Mouse (Mus musculus): ENCODE data around the gene Pim1. TPM values are rescaled to one million over a fixed set of nuclear protein-coding genes. Genes with fewer than 3 reads are reported as not detected.
"Not testable (repeated sequence)": the region's sequence is repeated elsewhere in the genome, so short reads cannot be mapped to it uniquely, and the experiment has no call there.

The Pim1 gene
- polyA plus RNA-seq, 1 experiment from 2014 or later: 48.6 TPM

DNA sequence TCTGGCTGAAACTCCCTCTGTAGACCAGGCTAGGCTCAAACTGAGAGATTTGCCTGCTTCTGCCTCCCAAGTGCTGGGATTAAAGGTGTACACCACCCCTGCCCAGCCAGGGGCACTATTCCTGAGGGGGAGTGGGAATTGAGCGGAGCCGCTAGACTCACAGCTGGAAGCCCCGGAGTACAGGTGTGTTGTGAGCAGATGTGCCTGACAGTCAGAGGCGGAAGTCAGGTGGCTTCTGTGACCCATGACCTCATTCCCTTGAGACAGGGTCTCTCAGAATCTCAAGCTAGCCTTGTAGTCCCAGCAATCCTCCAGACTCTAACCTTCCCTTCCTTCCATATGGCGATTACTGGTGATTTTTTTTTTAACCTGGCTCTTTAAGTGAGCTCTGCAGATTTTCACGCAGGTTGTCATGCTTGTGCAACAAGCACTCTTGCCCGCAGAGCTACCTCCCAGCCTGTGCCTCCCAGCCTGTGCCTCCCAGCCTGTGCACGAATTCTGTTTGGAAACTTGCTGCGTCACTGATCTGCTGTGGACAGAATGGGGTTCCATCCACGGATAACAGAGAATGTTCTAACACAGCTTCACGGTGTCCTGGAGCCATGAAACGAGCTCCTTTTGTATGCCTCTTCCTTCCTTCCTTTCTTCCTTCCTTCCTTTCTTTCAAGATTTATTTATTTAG lies 18.5 kb downstream of the Pim1 start:
- Histone ChIP-seq H3K27ac (no peak overlapping the region), H3K79me2 (ENCODE audit: inconsistent target) (no peaks in the 10 kb centered on the region), H3K36me3 (ENCODE audit: inconsistent target) (no peaks in the 10 kb centered on the region), H3K4me3 (ENCODE audit: inconsistent target) (no peak overlapping the region)
- WGBS (ENCODE audit: missing documents): 62% methylated on average over 11 of the region's 12 CpGs

DNA sequence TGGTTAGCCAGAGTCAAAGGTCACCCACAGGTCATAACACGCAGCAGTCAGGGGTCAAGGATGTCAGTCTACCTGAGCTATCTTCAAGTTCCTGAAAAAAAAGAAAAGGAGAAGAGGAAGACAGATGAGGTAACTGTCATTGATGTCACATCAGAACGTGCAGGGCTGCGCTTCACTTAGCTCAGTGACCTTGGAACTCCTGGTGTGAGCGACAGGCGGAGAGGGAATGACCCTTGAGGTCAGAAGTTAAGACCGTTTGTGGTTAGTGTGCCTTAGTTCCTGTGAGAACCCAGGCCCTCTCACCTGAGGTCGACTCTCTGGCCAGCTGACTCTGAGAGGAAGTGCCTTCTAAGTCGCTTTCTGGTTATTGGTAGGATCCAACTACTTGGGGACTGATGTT lies 20.1 kb downstream of the Pim1 start:
- Histone ChIP-seq H3K79me2 (ENCODE audit: inconsistent target) (no peaks in the 10 kb centered on the region), H3K4me3 (ENCODE audit: inconsistent target) (no peak overlapping the region), H3K36me3 (ENCODE audit: inconsistent target) (no peaks in the 10 kb centered on the region), H3K27ac (no peak overlapping the region)
- 41% methylated on average over 8 of the region's 8 CpGs for WGBS (ENCODE audit: missing documents)

DNA sequence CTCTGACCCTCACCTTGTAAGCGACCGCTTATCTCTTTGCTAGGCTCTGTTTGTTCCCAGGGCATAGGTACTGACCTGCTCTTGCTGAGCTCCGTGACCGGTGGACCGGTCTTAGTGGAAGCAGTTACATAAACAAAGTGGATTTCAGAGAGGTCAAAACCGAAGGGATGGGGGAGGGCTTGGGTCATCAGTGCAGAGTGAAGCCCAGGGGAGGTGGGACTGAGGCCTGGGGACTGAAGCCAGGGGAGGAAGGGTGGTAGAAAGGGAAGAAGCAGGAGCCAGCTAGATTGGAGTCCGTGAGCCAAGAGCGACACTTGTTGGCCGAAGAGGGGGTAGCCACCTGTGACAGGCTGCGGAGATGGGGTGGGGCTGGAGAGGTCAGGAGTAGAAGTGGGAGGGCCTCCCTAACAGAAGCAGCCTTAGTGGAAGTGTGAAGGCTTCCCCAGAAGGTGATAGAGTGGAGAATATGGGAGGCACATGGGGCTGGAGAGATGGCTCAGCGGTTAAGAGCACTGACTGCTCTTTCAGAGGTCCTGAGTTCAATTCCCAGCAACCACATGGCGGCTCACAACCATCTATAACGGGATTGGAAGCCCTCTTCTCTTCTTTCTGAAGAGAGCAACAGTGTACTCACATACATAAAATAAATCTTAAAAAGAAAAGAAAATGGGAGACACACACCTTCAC lies 22.6 kb downstream of the Pim1 start:
- Histone ChIP-seq H3K27ac (no peak overlapping the region), H3K4me3 (ENCODE audit: inconsistent target) (no peak overlapping the region), H3K36me3 (ENCODE audit: inconsistent target) (no peaks in the 10 kb centered on the region), H3K79me2 (ENCODE audit: inconsistent target) (no peaks in the 10 kb centered on the region)
- 48% methylated on average over 13 of the region's 13 CpGs for WGBS (ENCODE audit: missing documents)

DNA sequence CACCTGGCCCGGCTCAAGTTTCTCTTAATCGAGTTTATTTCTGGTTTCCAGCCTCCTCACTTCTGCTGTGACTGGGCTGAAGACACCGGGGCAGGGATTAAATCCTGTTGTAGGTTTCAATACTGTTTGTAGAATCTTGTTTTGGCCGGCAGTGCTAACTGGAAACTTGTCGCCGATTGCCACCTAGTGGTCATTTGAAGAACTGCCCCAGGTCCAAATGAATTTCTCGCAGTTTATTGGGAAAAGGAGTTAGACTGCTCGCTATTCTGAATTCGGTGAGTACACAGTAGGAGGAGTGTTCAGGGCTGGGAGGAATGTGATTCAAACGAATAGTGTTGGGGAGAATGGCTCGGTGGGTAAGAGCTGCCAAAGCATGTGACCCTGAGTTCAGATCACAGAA lies 23.9 kb downstream of the Pim1 start:
- WGBS (ENCODE audit: missing documents): 6% methylated on average over 11 of the region's 11 CpGs
- no peak overlapping the region for H3K4me3 ChIP-seq (ENCODE audit: inconsistent target)
- no peaks in the 10 kb centered on the region for H3K79me2 ChIP-seq (ENCODE audit: inconsistent target)
- H3K36me3 ChIP-seq (ENCODE audit: inconsistent target): no peaks in the 10 kb centered on the region
- H3K27ac ChIP-seq: no peak overlapping the region

DNA sequence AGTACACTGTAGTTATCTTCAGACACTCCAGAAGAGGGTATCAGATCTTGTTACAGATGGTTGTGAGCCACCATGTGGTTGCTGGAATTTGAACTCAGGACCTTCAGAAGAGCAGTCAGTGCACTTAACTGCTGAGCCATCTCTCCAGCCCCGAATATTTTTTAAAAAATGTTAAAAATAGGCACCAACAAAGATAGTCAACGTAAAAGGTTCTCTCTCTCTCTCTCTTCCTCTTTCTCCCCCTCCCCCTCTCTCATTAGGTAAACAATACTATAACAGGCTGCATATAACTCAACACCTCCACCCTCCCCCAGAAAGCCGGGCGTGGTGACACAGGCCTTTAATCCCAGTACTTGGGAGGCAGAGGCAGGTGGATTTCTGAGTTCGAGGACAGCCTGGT lies 28.1 kb downstream of the Pim1 start:
- not testable (repeated sequence) for H3K79me2 ChIP-seq (ENCODE audit: inconsistent target); H3K4me3 ChIP-seq (ENCODE audit: inconsistent target); H3K27ac ChIP-seq; H3K36me3 ChIP-seq (ENCODE audit: inconsistent target)
- 68% methylated on average over 5 of the region's 5 CpGs for whole genome bisulfite sequencing (ENCODE audit: missing documents)

DNA sequence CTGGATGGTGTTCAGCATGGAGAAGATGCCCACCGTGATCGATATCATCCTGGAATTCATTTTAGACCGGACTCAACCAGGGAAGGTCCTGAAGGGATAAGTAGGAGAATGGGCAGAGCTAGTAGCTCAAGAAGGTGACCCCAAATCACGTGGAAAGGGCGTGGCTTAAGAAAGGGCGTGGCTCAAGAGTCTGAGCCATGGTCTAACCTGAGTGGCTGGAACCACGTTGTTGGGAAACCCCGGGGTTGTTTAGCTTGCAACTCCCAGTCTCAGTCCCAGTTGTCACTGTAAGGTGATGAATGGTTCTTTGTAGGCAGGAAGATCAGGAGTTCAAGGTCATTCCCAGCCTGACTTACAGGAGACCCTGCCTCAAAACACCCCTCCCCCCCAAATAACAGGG lies 29.2 kb downstream of the Pim1 start:
- H3K36me3 ChIP-seq (ENCODE audit: inconsistent target): no peaks in the 10 kb centered on the region
- 84% methylated on average over 8 of the region's 8 CpGs for WGBS (ENCODE audit: missing documents)

DNA sequence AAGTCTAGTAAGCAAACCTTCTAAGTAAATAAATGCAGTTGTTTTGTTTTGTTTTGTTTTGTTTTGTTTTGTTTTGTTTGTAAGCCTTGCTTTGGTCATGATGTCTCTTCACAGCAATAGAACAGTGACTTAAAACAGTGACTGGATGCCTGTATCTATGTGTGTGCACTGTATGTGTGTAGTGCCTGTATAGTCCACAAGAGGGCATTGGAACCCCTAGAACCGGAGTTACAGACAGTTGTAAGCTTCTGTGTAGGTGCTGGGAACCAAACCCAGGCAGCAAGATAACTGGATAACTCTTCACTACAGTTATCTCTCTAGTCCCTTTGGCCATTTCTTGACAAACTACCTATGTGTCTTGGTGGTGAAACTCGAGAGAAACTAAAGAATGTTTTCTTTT lies 35.1 kb downstream of the Pim1 start:
- no peaks in the 10 kb centered on the region for H3K36me3 ChIP-seq (ENCODE audit: inconsistent target)
- H3K79me2 ChIP-seq (ENCODE audit: inconsistent target): no peaks in the 10 kb centered on the region
- 87% methylated on average over 2 of the region's 2 CpGs for WGBS (ENCODE audit: missing documents)
- H3K4me3 ChIP-seq (ENCODE audit: inconsistent target): no peak overlapping the region
- H3K27ac ChIP-seq: no peak overlapping the region

More for the DNA sequence above, 29.2 kb downstream of the Pim1 start:
- Histone ChIP-seq H3K79me2 (ENCODE audit: inconsistent target) (no peaks in the 10 kb centered on the region), H3K27ac (no peak overlapping the region), H3K4me3 (ENCODE audit: inconsistent target) (no peak overlapping the region)

DNA sequence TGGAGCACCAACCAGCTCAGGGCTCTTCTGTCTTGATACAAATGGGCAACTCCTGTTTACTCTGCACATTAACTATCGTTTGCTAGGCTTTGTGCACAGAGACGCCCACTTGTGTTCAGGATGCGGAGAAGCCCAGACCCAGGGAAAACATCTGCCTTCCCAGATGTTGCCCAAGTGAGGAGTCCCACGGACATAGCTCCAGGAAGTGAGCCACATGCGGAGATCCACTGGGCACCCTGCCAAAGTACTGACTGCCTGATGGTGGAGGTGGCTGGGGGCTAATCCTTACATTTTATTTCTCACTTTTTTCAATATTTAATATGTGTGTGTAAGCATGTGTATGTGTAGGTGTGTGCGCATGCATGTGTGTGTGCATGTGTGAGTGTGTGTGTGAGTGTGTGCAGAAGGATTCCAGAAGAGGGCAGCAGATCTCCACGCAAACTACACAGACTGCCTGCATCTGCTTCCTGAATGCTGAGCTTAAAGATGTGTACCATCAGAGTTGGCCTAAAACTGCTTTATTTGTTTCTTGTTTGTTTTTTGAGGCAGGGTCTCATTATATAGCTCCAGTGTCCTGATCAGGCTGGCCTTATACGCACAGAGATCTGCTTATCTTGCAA lies 38.1 kb downstream of the Pim1 start:
- WGBS (ENCODE audit: missing documents): 76% methylated on average over 8 of the region's 8 CpGs
- Histone ChIP-seq H3K36me3 (ENCODE audit: inconsistent target) (no peaks in the 10 kb centered on the region), H3K27ac (no peak overlapping the region), H3K4me3 (ENCODE audit: inconsistent target) (no peak overlapping the region), H3K79me2 (ENCODE audit: inconsistent target) (no peaks in the 10 kb centered on the region)

DNA sequence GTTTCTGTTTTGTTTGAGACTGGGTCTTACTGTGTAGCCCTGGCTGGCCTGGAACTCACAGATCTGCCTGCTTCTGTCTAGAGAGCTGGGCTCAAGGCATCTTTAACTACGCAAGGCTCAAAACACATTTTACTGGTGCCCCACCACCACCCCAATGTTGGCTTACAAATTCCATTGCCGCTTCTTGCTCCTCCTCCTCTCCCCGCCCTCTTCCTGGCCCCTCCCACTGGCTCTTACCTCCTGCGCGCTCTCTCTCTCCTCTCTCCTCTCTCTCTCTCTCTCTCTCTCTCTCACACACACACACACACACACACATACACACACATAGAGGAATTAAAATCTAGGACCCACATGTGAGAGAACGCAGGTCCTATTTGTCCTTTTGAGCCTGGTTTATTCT lies 40.0 kb downstream of the Pim1 start:
- Histone ChIP-seq H3K79me2 (ENCODE audit: inconsistent target) (no peaks in the 10 kb centered on the region), H3K27ac (no peak overlapping the region), H3K4me3 (ENCODE audit: inconsistent target) (no peak overlapping the region), H3K36me3 (ENCODE audit: inconsistent target) (no peaks in the 10 kb centered on the region)
- WGBS (ENCODE audit: missing documents): 47% methylated on average over 6 of the region's 6 CpGs

DNA sequence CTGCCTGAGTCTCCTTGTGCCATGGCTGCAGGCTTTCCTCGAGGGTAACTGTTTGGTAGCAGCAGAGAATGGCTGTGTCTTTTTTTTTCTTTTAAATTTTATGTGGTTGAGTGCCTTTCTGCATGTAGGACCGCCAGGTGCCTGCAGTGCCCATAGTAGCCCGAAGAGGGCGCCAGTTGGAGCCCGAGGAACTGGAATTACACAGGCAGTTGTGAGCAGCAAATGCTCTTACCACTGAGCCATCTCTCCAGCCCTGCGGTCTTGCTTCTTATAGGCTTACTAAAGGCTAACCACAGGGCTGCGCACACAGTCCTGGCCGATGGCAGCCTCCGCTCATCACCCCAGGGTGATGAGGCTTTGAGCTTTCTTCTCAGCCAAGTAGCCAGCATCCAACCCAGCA lies 40.7 kb downstream of the Pim1 start:
- 73% methylated on average over 9 of the region's 9 CpGs for WGBS (ENCODE audit: missing documents)
- no peak overlapping the region for H3K4me3 ChIP-seq (ENCODE audit: inconsistent target)
- H3K79me2 ChIP-seq (ENCODE audit: inconsistent target): no peaks in the 10 kb centered on the region
- no peak overlapping the region for H3K27ac ChIP-seq
- H3K36me3 ChIP-seq (ENCODE audit: inconsistent target): no peaks in the 10 kb centered on the region

DNA sequence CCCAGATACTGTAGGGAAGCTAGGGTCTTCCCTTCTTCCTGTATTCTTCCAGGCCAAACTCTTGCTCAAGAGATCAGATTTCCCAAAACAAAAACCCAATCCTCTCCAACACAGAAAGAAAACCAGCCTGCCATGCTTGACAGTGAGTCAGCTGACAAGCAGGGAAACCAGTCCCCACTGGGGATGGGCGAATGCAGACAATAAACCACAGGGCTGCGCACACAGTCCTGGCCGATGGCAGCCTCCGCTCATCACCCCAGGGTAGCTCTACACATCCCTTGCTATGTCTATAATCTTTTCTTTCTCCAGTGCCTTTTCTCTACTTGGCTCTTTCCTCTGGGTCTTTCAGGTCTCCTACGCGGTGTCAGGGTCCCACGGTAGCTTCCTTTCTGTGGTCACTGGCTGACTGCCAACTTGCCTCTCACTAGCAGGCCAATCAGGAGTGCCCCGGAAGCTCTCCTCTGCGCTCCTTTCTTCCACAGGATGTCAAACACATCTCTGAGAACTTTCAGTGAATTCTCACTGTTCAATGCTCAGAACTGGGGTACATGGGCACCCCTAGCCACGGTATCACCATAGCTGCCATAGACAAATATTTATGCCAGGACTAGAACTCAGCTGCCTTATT lies 41.3 kb downstream of the Pim1 start:
- no peaks in the 10 kb centered on the region for H3K79me2 ChIP-seq (ENCODE audit: inconsistent target)
- WGBS (ENCODE audit: missing documents): 13% methylated on average over 10 of the region's 10 CpGs
- no peak overlapping the region for H3K4me3 ChIP-seq (ENCODE audit: inconsistent target)
- H3K36me3 ChIP-seq (ENCODE audit: inconsistent target): no peaks in the 10 kb centered on the region
- no peak overlapping the region for H3K27ac ChIP-seq

DNA sequence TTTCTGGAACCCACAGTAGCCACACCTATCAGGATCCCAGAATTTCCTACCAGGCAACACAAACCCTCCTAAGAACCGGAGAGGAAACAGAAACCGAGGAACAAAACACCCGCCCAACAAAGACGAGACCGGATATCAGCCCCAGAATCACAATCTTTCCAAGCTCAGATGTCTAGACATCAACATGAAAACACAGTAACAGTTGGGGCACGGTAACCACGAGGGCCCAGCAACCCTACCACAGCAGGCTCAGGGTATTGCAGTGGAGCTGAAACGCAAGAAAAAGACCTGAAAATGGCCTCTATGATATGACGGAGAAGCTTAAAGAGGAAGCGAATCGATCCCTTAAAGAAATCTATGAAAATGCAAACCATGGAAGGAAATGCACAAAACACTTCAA lies 43.3 kb downstream of the Pim1 start:
- Histone ChIP-seq H3K27ac (no peak overlapping the region), H3K36me3 (ENCODE audit: inconsistent target) (no peaks in the 10 kb centered on the region), H3K79me2 (ENCODE audit: inconsistent target) (no peaks in the 10 kb centered on the region), H3K4me3 (ENCODE audit: inconsistent target) (no peak overlapping the region)
- WGBS (ENCODE audit: missing documents): 85% methylated on average over 11 of the region's 11 CpGs

DNA sequence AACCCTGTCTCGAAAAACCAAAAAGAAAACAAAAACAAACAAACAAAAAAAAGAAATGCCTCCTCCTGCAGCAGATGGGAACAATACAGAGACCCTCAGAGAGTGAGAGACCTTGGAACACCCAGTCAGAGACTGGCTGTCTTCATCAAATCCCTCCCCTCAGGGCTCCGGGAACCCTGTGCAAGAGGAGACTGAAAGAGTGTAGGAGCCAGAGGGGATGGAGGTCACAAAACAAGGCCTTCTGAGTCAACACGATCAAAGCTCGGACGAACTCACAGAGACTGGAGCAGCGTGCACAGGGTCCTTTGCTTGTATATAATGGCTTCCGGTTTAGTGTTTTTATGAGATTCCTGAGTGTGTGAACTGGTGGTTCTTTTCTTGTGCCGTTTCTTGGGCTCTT lies 49.9 kb downstream of the Pim1 start:
- H3K36me3 ChIP-seq (ENCODE audit: inconsistent target): no peaks in the 10 kb centered on the region
- no peak overlapping the region for H3K27ac ChIP-seq
- H3K4me3 ChIP-seq (ENCODE audit: inconsistent target): no peak overlapping the region
- no peaks in the 10 kb centered on the region for H3K79me2 ChIP-seq (ENCODE audit: inconsistent target)
- 95% methylated on average over 8 of the region's 8 CpGs for WGBS (ENCODE audit: missing documents)

DNA sequence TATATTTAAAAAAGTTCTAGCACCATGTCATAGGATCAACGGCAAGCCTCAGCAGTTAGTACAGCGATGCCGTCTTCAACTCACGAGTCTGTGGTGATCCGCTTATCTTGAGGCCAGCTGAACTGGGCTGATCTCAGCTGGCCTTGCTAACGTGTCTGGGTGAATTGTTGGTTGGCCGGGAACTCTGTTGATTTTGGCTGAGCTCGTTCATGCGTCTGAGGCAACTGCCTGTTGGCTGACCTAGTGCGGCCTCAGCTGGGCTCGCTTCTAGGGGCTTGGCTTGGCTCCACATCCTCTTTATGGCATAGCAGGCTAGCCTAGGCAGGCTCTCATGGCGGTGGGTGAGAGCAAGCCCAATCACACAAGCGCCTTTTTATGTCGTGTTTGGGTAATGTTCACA lies 50.9 kb downstream of the Pim1 start:
- WGBS (ENCODE audit: missing documents): 93% methylated on average over 14 of the region's 14 CpGs
- Histone ChIP-seq H3K4me3 (ENCODE audit: inconsistent target) (no peak overlapping the region), H3K27ac (no peak overlapping the region), H3K79me2 (ENCODE audit: inconsistent target) (no peaks in the 10 kb centered on the region), H3K36me3 (ENCODE audit: inconsistent target) (no peaks in the 10 kb centered on the region)
